Mouse (Mus musculus): ENCODE results near the gene Prkn. TPM values are rescaled to one million over a fixed set of nuclear protein-coding genes. Genes with fewer than 3 reads are reported as not detected.
"Not testable (repeated sequence)": the region's sequence is repeated elsewhere in the genome, so short reads cannot be mapped to it uniquely, and the experiment has no call there.

Prkn gene
- polyA plus RNA-seq, 1 experiment from 2014 or later, result 1.7 TPM

GRCm38 (mm10) chr17:11994754-11995153 lies 1154.6 kb downstream of the Prkn start:
- not testable (repeated sequence) for H3K4me3 ChIP-seq (ENCODE audit: low read depth, low read length); ATAC-seq (replicated peaks; ENCODE audit: insufficient number of reproducible peaks, low FRiP score, low TSS enrichment); H3K9ac ChIP-seq (ENCODE audit: low read depth, low read length); H3K9me3 ChIP-seq (replicated peaks; ENCODE audit: control insufficient read depth, low read length); H3K36me3 ChIP-seq (ENCODE audit: control insufficient read depth, insufficient read depth, low read length); H3K4me1 ChIP-seq (ENCODE audit: control insufficient read depth, insufficient read depth, low read length); H3K27ac ChIP-seq (ENCODE audit: low read depth, low read length); H3K27me3 ChIP-seq (ENCODE audit: control insufficient read depth, insufficient read depth, low read length); H3K4me2 ChIP-seq
- WGBS (ENCODE audit: insufficient replicate concordance), result 76% methylated on average over 3 of the region's 3 CpGs

GRCm38 (mm10) chr17:11995522-11995921 lies 1155.3 kb downstream of the Prkn start:
- H3K4me3 ChIP-seq (ENCODE audit: low read depth, low read length), result no peak overlapping the region
- no peak overlapping the region for H3K27ac ChIP-seq (ENCODE audit: low read depth, low read length)
- H3K4me1 ChIP-seq (ENCODE audit: control insufficient read depth, insufficient read depth, low read length), result peaks cover 4% of the 10 kb centered on the region; the same call in 1 of the 2 replicates
- H3K27me3 ChIP-seq (ENCODE audit: control insufficient read depth, insufficient read depth, low read length), result 0 out of 2 replicates have a peak, but pooled peaks cover 2% of the 10 kb centered on the region
- no peak overlapping the region for H3K4me2 ChIP-seq
- no peak for ATAC-seq (replicated peaks; ENCODE audit: insufficient number of reproducible peaks, low FRiP score, low TSS enrichment)
- no peak overlapping the region for H3K9ac ChIP-seq (ENCODE audit: low read depth, low read length)
- no peaks in the 10 kb centered on the region for H3K9me3 ChIP-seq (replicated peaks; ENCODE audit: control insufficient read depth, low read length)
- WGBS (ENCODE audit: insufficient replicate concordance), result 80% methylated on average over 3 of the region's 3 CpGs
- no peaks in the 10 kb centered on the region for H3K36me3 ChIP-seq (ENCODE audit: control insufficient read depth, insufficient read depth, low read length)

GRCm38 (mm10) chr17:11996311-11996710 lies 1156.1 kb downstream of the Prkn start:
- peak; percentile 72; the same call in 1 of the 2 replicates for ATAC-seq (replicated peaks; ENCODE audit: insufficient number of reproducible peaks, low FRiP score, low TSS enrichment)
- WGBS (ENCODE audit: insufficient replicate concordance), result 12% methylated on average over 9 of the region's 9 CpGs

GRCm38 (mm10) chr17:12000285-12000684 lies 1160.1 kb downstream of the Prkn start:
- Histone ChIP-seq H3K27ac (ENCODE audit: low read depth, low read length) (no peak overlapping the region), H3K9ac (ENCODE audit: low read depth, low read length) (no peak overlapping the region), H3K36me3 (ENCODE audit: control insufficient read depth, insufficient read depth, low read length) (no peaks in the 10 kb centered on the region), H3K4me1 (ENCODE audit: control insufficient read depth, insufficient read depth, low read length) (peaks cover 4% of the 10 kb centered on the region; the same call in 1 of the 2 replicates), H3K4me3 (ENCODE audit: low read depth, low read length) (no peak overlapping the region), H3K9me3 (replicated peaks; ENCODE audit: control insufficient read depth, low read length) (no peaks in the 10 kb centered on the region), H3K27me3 (ENCODE audit: control insufficient read depth, insufficient read depth, low read length) (0 out of 2 replicates have a peak, but pooled peaks cover 2% of the 10 kb centered on the region), H3K4me2 (no peak overlapping the region)
- 66% methylated on average over 9 of the region's 9 CpGs for WGBS (ENCODE audit: insufficient replicate concordance)
- no peak for ATAC-seq (replicated peaks; ENCODE audit: insufficient number of reproducible peaks, low FRiP score, low TSS enrichment)

More at GRCm38 (mm10) chr17:11996311-11996710, 1156.1 kb downstream of the Prkn start:
- H3K27ac ChIP-seq (ENCODE audit: low read depth, low read length), result no peak overlapping the region
- no peak overlapping the region for H3K4me3 ChIP-seq (ENCODE audit: low read depth, low read length)
- no peaks in the 10 kb centered on the region for H3K36me3 ChIP-seq (ENCODE audit: control insufficient read depth, insufficient read depth, low read length)
- H3K27me3 ChIP-seq (ENCODE audit: control insufficient read depth, insufficient read depth, low read length), result 0 out of 2 replicates have a peak, but pooled peaks cover 2% of the 10 kb centered on the region
- H3K9ac ChIP-seq (ENCODE audit: low read depth, low read length), result no peak overlapping the region
- H3K4me1 ChIP-seq (ENCODE audit: control insufficient read depth, insufficient read depth, low read length), result peaks cover 4% of the 10 kb centered on the region; the same call in 1 of the 2 replicates
- peak overlapping the region; percentile 32 for H3K4me2 ChIP-seq
- no peaks in the 10 kb centered on the region for H3K9me3 ChIP-seq (replicated peaks; ENCODE audit: control insufficient read depth, low read length)

- ATAC-seq (replicated peaks; ENCODE audit: insufficient number of reproducible peaks, low FRiP score, low TSS enrichment), result no peak
- Histone ChIP-seq H3K4me1 (ENCODE audit: control insufficient read depth, insufficient read depth, low read length) (no peaks in the 10 kb centered on the region), H3K4me3 (ENCODE audit: low read depth, low read length) (no peak overlapping the region), H3K36me3 (ENCODE audit: control insufficient read depth, insufficient read depth, low read length) (no peaks in the 10 kb centered on the region), H3K27me3 (ENCODE audit: control insufficient read depth, insufficient read depth, low read length) (no peaks in the 10 kb centered on the region), H3K9me3 (replicated peaks; ENCODE audit: control insufficient read depth, low read length) (peaks cover 2% of the 10 kb centered on the region; the same call in 1 of the 2 replicates), H3K4me2 (no peak overlapping the region), H3K27ac (ENCODE audit: low read depth, low read length) (no peak overlapping the region), H3K9ac (ENCODE audit: low read depth, low read length) (no peak overlapping the region)
- WGBS (ENCODE audit: insufficient replicate concordance), result 43% methylated on average over 3 of the region's 3 CpGs
Measured at GRCm38 (mm10) chr17:12021326-12021725, 1181.1 kb downstream of the Prkn start.

GRCm38 (mm10) chr17:12029362-12029761 lies 1189.2 kb downstream of the Prkn start:
- WGBS (ENCODE audit: insufficient replicate concordance), result 66% methylated on average over 5 of the region's 5 CpGs
- no peak for ATAC-seq (replicated peaks; ENCODE audit: insufficient number of reproducible peaks, low FRiP score, low TSS enrichment)
- no peak overlapping the region for H3K9ac ChIP-seq (ENCODE audit: low read depth, low read length)
- no peaks in the 10 kb centered on the region for H3K4me1 ChIP-seq (ENCODE audit: control insufficient read depth, insufficient read depth, low read length)
- H3K4me3 ChIP-seq (ENCODE audit: low read depth, low read length), result no peak overlapping the region
- no peaks in the 10 kb centered on the region for H3K9me3 ChIP-seq (replicated peaks; ENCODE audit: control insufficient read depth, low read length)
- peaks cover 3% of the 10 kb centered on the region; the same call in 1 of the 2 replicates for H3K27me3 ChIP-seq (ENCODE audit: control insufficient read depth, insufficient read depth, low read length)
- H3K4me2 ChIP-seq, result no peak overlapping the region
- H3K36me3 ChIP-seq (ENCODE audit: control insufficient read depth, insufficient read depth, low read length), result no peaks in the 10 kb centered on the region
- H3K27ac ChIP-seq (ENCODE audit: low read depth, low read length), result no peak overlapping the region

GRCm38 (mm10) chr17:12029921-12030461 lies 1189.8 kb downstream of the Prkn start:
- WGBS (ENCODE audit: insufficient replicate concordance), result 27% methylated on average over 14 of the region's 14 CpGs
- no peaks in the 10 kb centered on the region for H3K4me1 ChIP-seq (ENCODE audit: control insufficient read depth, insufficient read depth, low read length)
- ATAC-seq (replicated peaks; ENCODE audit: insufficient number of reproducible peaks, low FRiP score, low TSS enrichment), result no peak
- H3K27me3 ChIP-seq (ENCODE audit: control insufficient read depth, insufficient read depth, low read length), result peaks cover 6% of the 10 kb centered on the region; the same call in 1 of the 2 replicates
- H3K9ac ChIP-seq (ENCODE audit: low read depth, low read length), result no peak overlapping the region
- H3K4me2 ChIP-seq, result 0 out of 2 replicates have a peak overlapping the region, but pooled peaks have one; percentile 29
- H3K9me3 ChIP-seq (replicated peaks; ENCODE audit: control insufficient read depth, low read length), result no peaks in the 10 kb centered on the region
- no peaks in the 10 kb centered on the region for H3K36me3 ChIP-seq (ENCODE audit: control insufficient read depth, insufficient read depth, low read length)
- no peak overlapping the region for H3K4me3 ChIP-seq (ENCODE audit: low read depth, low read length)
- H3K27ac ChIP-seq (ENCODE audit: low read depth, low read length), result no peak overlapping the region

- no peak overlapping the region for H3K27ac ChIP-seq (ENCODE audit: low read depth, low read length)
- no peak overlapping the region for H3K4me3 ChIP-seq (ENCODE audit: low read depth, low read length)
- H3K4me1 ChIP-seq (ENCODE audit: control insufficient read depth, insufficient read depth, low read length), result no peaks in the 10 kb centered on the region
- H3K36me3 ChIP-seq (ENCODE audit: control insufficient read depth, insufficient read depth, low read length), result no peaks in the 10 kb centered on the region
- H3K9me3 ChIP-seq (replicated peaks; ENCODE audit: control insufficient read depth, low read length), result no peaks in the 10 kb centered on the region
- peak overlapping the region; percentile 29 for H3K4me2 ChIP-seq
- no peak for ATAC-seq (replicated peaks; ENCODE audit: insufficient number of reproducible peaks, low FRiP score, low TSS enrichment)
- 13% methylated on average over 11 of the region's 11 CpGs for WGBS (ENCODE audit: insufficient replicate concordance)
- no peak overlapping the region for H3K9ac ChIP-seq (ENCODE audit: low read depth, low read length)
- H3K27me3 ChIP-seq (ENCODE audit: control insufficient read depth, insufficient read depth, low read length), result peaks cover 6% of the 10 kb centered on the region; the same call in 1 of the 2 replicates
Measured at GRCm38 (mm10) chr17:12030556-12031160, 1190.5 kb downstream of the Prkn start.

Data from heart, embryonic 11.5 days (tissue).